Comparison of ENCODE assay signal across 24 mouse cellular contexts in the genomic region with DNA sequence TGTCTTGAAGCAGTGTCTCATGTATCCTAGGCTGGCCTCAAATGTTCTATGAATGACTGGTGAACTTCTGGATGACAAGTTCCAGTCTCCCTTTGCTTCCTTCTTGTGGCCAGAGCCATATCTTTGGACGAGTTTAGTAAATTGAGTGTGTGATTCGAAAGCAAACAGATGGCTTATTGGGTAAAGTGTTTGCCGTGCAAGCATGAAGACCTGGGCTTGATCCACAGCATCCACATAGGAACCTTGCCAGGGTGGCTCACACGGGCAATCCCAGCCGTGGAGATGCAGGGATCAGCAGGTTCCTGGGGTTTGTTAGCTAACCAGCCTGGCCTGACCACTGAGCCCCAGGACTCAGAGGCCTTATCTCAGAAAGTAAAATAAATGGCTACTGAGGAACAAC. TPM values are rescaled to one million over a fixed set of nuclear protein-coding genes. Genes with fewer than 3 reads are reported as not detected.
"Had no signal": no experiment of that assay in that cellular context is flagged by ENCODE, and none has a peak within 500 bp of the region (broad histone marks: within the 10 kb centered on the region; RNA-seq: fewer than 3 reads in every experiment).

No protein-coding gene starts in this region.

- H3K9ac ChIP-seq: neural tube, embryonic 13.5 days; neural tube, embryonic 15.5 days; stomach, embryonic 15.5 days had no signal

- H3K36me3 ChIP-seq: neural tube, embryonic 13.5 days; neural tube, embryonic 15.5 days; stomach, embryonic 15.5 days had no signal

- H3K27ac ChIP-seq: neural tube, embryonic 13.5 days; neural tube, embryonic 15.5 days; stomach, embryonic 15.5 days; stomach, postnatal 0 days had no signal

- H3K4me2 ChIP-seq: neural tube, embryonic 13.5 days; neural tube, embryonic 15.5 days; stomach, embryonic 15.5 days had no signal

- DNase-seq: retina, postnatal 1 day; right cerebral cortex, adult 18-20 months; right cerebral cortex, postnatal 14 days; right cerebral cortex, postnatal 25 days; right cerebral cortex, postnatal 4 days; spleen, adult 18-20 months; thymus, adult 18-20 months; thymus, adult 2 months; thymus, postnatal 14 days; thymus, postnatal 25 days; thymus, postnatal 36 days; thymus, postnatal 4 days had no signal

- H3K9me3 ChIP-seq: neural tube, embryonic 13.5 days; neural tube, embryonic 15.5 days; stomach, embryonic 15.5 days had no signal

- H3K27me3 ChIP-seq: stomach, embryonic 15.5 days had no signal

- H3K4me3 ChIP-seq: neural tube, embryonic 13.5 days; neural tube, embryonic 15.5 days; stomach, embryonic 15.5 days had no signal

RNA-seq across cellular contexts. Expression of gene Gm10447, which starts 3.9 kb away (rescaled TPM):
- total RNA-seq: neutrophil, adult 5-6 weeks had no signal
- polyA plus RNA-seq: neural tube, embryonic 13.5 days; neural tube, embryonic 14.5 days; neural tube, embryonic 15.5 days; small intestine, adult 2 months; thymus, postnatal 0 days had no signal

RNA-seq across cellular contexts. Expression of gene Shroom1, which starts 4.0 kb away (rescaled TPM):
- total RNA-seq: neutrophil, adult 5-6 weeks had no signal

RNA-seq across cellular contexts. Expression of gene Gm9837, which starts 17.2 kb away (rescaled TPM):
- total RNA-seq: neutrophil, adult 5-6 weeks had no signal
- polyA plus RNA-seq: neural tube, embryonic 13.5 days; neural tube, embryonic 14.5 days; neural tube, embryonic 15.5 days; small intestine, adult 2 months; spleen, adult 2 months; stomach, embryonic 14.5 days; stomach, embryonic 15.5 days; stomach, embryonic 16.5 days; stomach, postnatal 0 days; thymus, adult 2 months; thymus, postnatal 0 days; urinary bladder, adult 2 months had no signal

RNA-seq across cellular contexts. Expression of gene Gdf9, which starts 22.2 kb away (rescaled TPM):
- total RNA-seq: neutrophil, adult 5-6 weeks had no signal
